Mouse (Mus musculus) heart, embryonic 15.5 days (tissue): ENCODE results near the gene Best2. TPM values are rescaled to one million over a fixed set of nuclear protein-coding genes. Genes with fewer than 3 reads are reported as not detected.

ENCODE experiments used
- ATAC-seq: fragments of 200-750 bp; cut with Nextera tagmentation; replicated peaks from 2 replicates; pipeline ENCODE4 v1.8.0; 2017; ENCODE audit warnings: low read depth, moderate TSS enrichment; ENCODE audit not compliant: insufficient number of reproducible peaks, insufficient read depth, low FRiP score
- H3K27ac ChIP-seq: fragments of 300-500 bp; sonication (generic); 2 replicates; pipeline ENCODE4 v1.5.1; 2015; ENCODE audit warnings: mild to moderate bottlenecking, inconsistent platforms
- H3K27me3 ChIP-seq: fragments of 300-500 bp; sonication (generic); 2 replicates; pipeline ENCODE4 v1.6.1; 2015; ENCODE audit warnings: inconsistent platforms
- H3K36me3 ChIP-seq: fragments of 300-500 bp; sonication (generic); 2 replicates; pipeline ENCODE4 v1.6.1; 2015; ENCODE audit warnings: mild to moderate bottlenecking, inconsistent platforms
- H3K4me1 ChIP-seq: fragments of 300-500 bp; sonication (generic); replicated peaks from 2 replicates; pipeline ENCODE4 v1.6.1; 2015; ENCODE audit warnings: inconsistent platforms
- H3K4me2 ChIP-seq: fragments of 300-500 bp; sonication (generic); 2 replicates; pipeline ENCODE4 v1.6.1; 2015; ENCODE audit warnings: inconsistent platforms, mild to moderate bottlenecking, moderate library complexity
- H3K4me3 ChIP-seq: fragments of 300-500 bp; sonication (generic); 2 replicates; pipeline ENCODE4 v1.5.1; 2015; ENCODE audit warnings: mild to moderate bottlenecking, inconsistent platforms
- H3K9ac ChIP-seq: fragments of 300-500 bp; sonication (generic); 2 replicates; pipeline ENCODE4 v1.6.1; 2015; ENCODE audit warnings: mild to moderate bottlenecking, inconsistent platforms
- H3K9me3 ChIP-seq: fragments of 300-500 bp; sonication (generic); replicated peaks from 2 replicates; pipeline ENCODE4 v1.6.1; 2016; ENCODE audit warnings: inconsistent platforms
- WGBS: fragments of 180-500 bp; shearing (Covaris S2); methylation state at CpG from one replicate; pipeline ENCODE4 v1.1.7; 2015; ENCODE audit warnings: mixed read lengths; 5-methylcytosine and 5-hydroxymethylcytosine counted together
- polyA plus RNA-seq: library from polyadenylated mRNA; unstranded; fragments of >200 nt; fragmentation: Nextera tagmentation; extraction: Ambion mirVana; gene quantifications from 2 replicates; pipeline ENCODE4 v1.2.1, GENCODE M21; 2015

The Best2 gene
- polyA plus RNA-seq, 1 experiment from 2014 or later, result not detected

GRCm38 (mm10) chr8:84990349-84990748 is 24.0 kb downstream of the Best2 start, which contains the start of gene Hook2:
TSS of gene Hook2 (plus strand) at chr8:84990603.
- peak; percentile 87 for ATAC-seq
- 1% methylated on average over 28 of the region's 28 CpGs for WGBS

GRCm38 (mm10) chr8:84989810-84990209 is 24.5 kb downstream of the Best2 start:
- H3K27ac ChIP-seq, result peak overlapping the region; percentile 58
- H3K27me3 ChIP-seq, result peaks cover 6% of the 10 kb centered on the region
- peak overlapping the region; percentile 63 for H3K4me3 ChIP-seq
- H3K9me3 ChIP-seq, result no peaks in the 10 kb centered on the region
- under 1% methylated on average over 15 of the region's 15 CpGs for WGBS
- H3K36me3 ChIP-seq, result no peaks in the 10 kb centered on the region
- peak overlapping the region; percentile 91 for H3K4me2 ChIP-seq
- peak overlapping the region; percentile 55 for H3K9ac ChIP-seq
- peak; percentile 54 for ATAC-seq
- H3K4me1 ChIP-seq, result peaks cover 30% of the 10 kb centered on the region

More at GRCm38 (mm10) chr8:84990349-84990748, 24.0 kb downstream of the Best2 start, which contains the start of gene Hook2:
- Histone ChIP-seq H3K4me2 (peak within 1 kb of the TSS; percentile 91), H3K4me1 (peaks cover 25% of the 10 kb centered on the region), H3K36me3 (no peaks in the 10 kb centered on the region), H3K9ac (peak within 1 kb of the TSS; percentile 61), H3K9me3 (no peaks in the 10 kb centered on the region), H3K27me3 (peaks cover 11% of the 10 kb centered on the region), H3K4me3 (peak within 1 kb of the TSS; percentile 63), H3K27ac (peak within 1 kb of the TSS; percentile 58)

DNA sequence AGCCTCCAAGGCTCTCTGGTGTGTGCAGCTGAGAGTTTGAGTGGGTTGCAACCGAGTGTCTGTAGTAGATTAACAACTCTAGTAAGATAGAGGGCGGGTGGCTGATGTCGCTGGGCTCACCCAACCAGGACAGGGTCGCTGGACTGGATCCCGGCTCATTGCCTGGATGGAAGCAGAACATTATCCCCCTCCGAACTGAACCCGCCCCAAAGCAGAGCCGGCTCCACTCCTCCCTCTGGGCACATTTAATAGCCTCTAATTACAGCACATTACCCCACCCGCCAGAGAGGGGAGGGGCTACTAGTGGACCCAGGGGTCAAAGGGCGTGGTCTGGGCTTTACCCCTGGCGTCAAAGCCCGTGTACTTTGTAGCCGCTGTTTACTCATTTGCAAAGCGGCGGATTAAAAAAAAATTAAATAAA is 25.0 kb downstream of the Best2 start:
- ATAC-seq, result no peak
- H3K9me3 ChIP-seq, result no peaks in the 10 kb centered on the region
- WGBS, result 15% methylated on average over 15 of the region's 15 CpGs
- 0 out of 2 replicates have a peak, but pooled peaks cover 2% of the 10 kb centered on the region for H3K27me3 ChIP-seq
- H3K27ac ChIP-seq, result 0 out of 2 replicates have a peak overlapping the region, but pooled peaks have one; percentile 15
- H3K4me1 ChIP-seq, result peaks cover 35% of the 10 kb centered on the region
- peak overlapping the region; percentile 91 for H3K4me2 ChIP-seq
- 0 out of 2 replicates have a peak overlapping the region, but pooled peaks have one; percentile 63 for H3K4me3 ChIP-seq
- no peak overlapping the region; the same call in 1 of the 2 replicates for H3K9ac ChIP-seq
- H3K36me3 ChIP-seq, result no peaks in the 10 kb centered on the region

DNA sequence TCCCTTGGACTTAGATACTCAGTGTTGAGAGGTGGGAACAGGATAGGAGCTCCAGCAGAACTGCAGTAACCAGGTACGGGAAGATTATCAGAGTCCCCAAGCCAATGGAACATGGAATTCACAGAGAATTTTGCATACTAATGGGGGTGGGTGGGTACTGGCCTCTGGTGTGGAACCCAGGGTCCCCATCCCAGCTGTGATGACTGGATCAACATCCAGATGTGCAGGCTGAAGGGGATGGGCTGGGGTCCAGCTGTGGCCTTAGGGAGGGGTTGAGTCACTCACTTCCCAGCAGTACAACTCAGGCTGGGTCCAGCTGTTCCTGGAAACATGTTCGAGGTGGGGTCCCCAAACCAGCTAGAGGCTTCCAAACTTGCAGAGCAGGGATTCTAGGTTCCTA is 26.4 kb downstream of the Best2 start:
- no peak overlapping the region for H3K9ac ChIP-seq
- ATAC-seq, result no peak
- no peaks in the 10 kb centered on the region for H3K27me3 ChIP-seq
- H3K4me2 ChIP-seq, result no peak overlapping the region
- H3K36me3 ChIP-seq, result no peaks in the 10 kb centered on the region
- H3K4me1 ChIP-seq, result peaks cover 38% of the 10 kb centered on the region
- H3K9me3 ChIP-seq, result no peaks in the 10 kb centered on the region
- H3K4me3 ChIP-seq, result no peak overlapping the region
- WGBS, result 57% methylated on average over 2 of the region's 2 CpGs
- H3K27ac ChIP-seq, result no peak overlapping the region

DNA sequence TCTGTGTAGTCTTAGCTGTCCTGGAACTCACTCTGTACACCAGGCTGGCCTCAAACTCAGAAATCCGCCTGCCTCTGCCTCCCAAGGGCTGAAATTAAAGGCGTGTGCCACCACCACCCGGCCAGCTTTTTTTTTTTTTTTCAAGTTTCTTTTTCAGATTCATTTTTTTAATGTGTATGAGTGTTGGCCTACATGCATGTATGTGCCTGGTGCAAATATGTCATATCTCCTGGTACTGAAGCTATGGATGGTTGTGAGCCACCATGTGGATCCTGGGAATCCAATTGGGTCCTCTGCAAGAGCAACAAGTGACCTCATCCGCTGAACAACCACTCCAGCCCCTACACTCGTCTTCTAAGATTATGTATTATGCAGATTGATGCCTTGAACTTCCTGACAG is 26.9 kb downstream of the Best2 start:
- no peak for ATAC-seq
- Histone ChIP-seq H3K9ac (no peak overlapping the region), H3K4me1 (peaks cover 38% of the 10 kb centered on the region)

GRCm38 (mm10) chr8:84986379-84986945 is 27.9 kb downstream of the Best2 start:
- ATAC-seq, result no peak
- Histone ChIP-seq H3K4me1 (peaks cover 48% of the 10 kb centered on the region), H3K4me3 (peak overlapping the region; percentile 61), H3K4me2 (peak overlapping the region; percentile 99), H3K36me3 (no peaks in the 10 kb centered on the region), H3K9me3 (no peaks in the 10 kb centered on the region), H3K27me3 (no peaks in the 10 kb centered on the region), H3K27ac (peak overlapping the region; percentile 72), H3K9ac (peak overlapping the region; percentile 64; the same call in 1 of the 2 replicates)
- WGBS, result 30% methylated on average over 8 of the region's 8 CpGs

More for the DNA sequence above, 26.9 kb downstream of the Best2 start:
- Histone ChIP-seq H3K9me3 (no peaks in the 10 kb centered on the region), H3K27me3 (no peaks in the 10 kb centered on the region), H3K36me3 (no peaks in the 10 kb centered on the region), H3K4me3 (no peak overlapping the region), H3K4me2 (no peak overlapping the region), H3K27ac (no peak overlapping the region)
- WGBS, result 72% methylated on average over 5 of the region's 5 CpGs

DNA sequence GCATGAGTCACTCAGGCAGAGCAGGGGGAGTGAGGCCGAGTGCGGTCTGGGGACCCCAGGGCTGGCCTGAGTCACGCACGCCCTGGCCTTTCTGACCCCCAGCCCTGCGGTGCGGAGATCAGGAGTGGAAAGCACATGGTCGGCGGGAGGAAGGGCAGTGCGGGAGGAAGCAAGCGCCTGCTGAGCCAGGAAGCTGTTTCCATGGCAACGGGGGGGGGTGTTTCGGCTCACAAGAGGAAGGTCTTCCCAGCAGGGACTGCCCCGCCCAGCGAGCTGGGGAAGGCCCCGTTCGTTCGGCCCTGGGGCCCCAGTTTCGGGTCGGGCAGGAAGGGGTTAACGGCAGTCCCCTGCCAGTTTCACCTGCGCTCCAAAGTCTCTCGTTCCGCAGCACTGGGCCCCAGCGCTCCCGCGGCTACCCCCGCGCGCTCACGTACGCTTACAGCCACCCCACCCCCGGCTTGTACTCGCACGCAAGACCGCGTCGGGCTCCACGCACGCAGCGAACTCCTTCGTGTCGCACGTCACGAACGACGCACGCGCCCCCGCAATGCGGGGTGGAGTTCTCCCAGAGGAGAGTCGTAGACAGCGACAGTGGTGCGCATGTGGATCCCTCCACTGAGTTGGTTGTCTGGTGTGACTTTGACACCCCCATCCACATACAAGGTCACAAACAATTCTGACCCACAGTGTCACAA is 28.5 kb downstream of the Best2 start:
- Histone ChIP-seq H3K9ac (peak overlapping the region; percentile 64), H3K27me3 (no peaks in the 10 kb centered on the region), H3K27ac (peak overlapping the region; percentile 72), H3K36me3 (no peaks in the 10 kb centered on the region), H3K4me2 (peak overlapping the region; percentile 99), H3K4me3 (peak overlapping the region; percentile 61), H3K4me1 (peaks cover 51% of the 10 kb centered on the region), H3K9me3 (no peaks in the 10 kb centered on the region)
- under 1% methylated on average over 53 of the region's 53 CpGs for WGBS
- peak; percentile 15 for ATAC-seq

GRCm38 (mm10) chr8:84985049-84985683 is 29.2 kb downstream of the Best2 start:
- Histone ChIP-seq H3K9me3 (no peaks in the 10 kb centered on the region), H3K4me1 (peaks cover 54% of the 10 kb centered on the region), H3K27me3 (no peaks in the 10 kb centered on the region), H3K4me3 (peak overlapping the region; percentile 61), H3K9ac (peak overlapping the region; percentile 64), H3K36me3 (no peaks in the 10 kb centered on the region), H3K4me2 (peak overlapping the region; percentile 99), H3K27ac (peak overlapping the region; percentile 72)
- WGBS, result 2% methylated on average over 23 of the region's 23 CpGs
- ATAC-seq, result no peak

DNA sequence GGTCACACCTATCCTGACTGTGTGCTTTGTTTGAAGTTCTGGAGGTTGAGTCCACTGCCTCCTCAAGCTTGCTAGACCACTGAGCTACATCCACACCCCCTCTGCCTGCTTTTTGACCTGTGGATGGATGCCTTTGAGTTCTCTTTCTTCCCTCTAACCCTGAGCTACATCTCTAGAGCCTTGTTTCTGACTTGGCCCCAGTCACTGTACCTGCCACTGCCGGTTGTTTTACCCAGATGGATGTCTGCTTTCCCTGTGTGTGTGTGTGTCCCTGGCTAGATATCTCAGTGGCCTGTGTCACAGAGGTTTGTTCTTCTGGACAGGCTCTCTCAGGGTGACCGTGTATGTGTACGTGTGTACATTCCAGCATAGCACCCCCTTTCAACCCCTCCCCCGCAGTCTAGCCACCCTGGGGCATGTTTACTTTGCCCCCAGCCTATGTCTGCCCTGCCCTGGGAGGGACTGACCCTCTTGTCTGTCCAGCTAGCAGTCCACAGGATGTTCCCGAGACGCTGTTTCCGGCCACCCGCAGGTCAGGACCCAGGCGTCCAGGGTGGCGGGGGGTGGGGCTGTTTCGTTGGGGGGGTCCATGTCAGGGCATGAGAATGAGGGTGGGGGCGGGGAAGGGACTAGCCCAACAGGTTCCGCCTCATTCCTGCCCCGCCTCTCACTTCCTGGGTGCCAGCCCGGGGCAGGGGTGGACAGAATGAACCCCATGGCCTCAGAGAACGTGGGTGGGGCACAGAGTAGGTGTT is 29.9 kb downstream of the Best2 start:
- H3K9me3 ChIP-seq, result no peaks in the 10 kb centered on the region
- no peak overlapping the region for H3K9ac ChIP-seq
- peaks cover 58% of the 10 kb centered on the region for H3K4me1 ChIP-seq
- peak overlapping the region; percentile 99 for H3K4me2 ChIP-seq
- H3K36me3 ChIP-seq, result no peaks in the 10 kb centered on the region
- WGBS, result 11% methylated on average over 16 of the region's 16 CpGs
- H3K27me3 ChIP-seq, result no peaks in the 10 kb centered on the region
- H3K27ac ChIP-seq, result peak overlapping the region; percentile 72
- H3K4me3 ChIP-seq, result peak overlapping the region; percentile 61; the same call in 1 of the 2 replicates
- ATAC-seq, result no peak

GRCm38 (mm10) chr8:84982499-84983011 is 31.8 kb downstream of the Best2 start:
- Histone ChIP-seq H3K4me2 (no peak overlapping the region), H3K9ac (no peak overlapping the region), H3K27me3 (no peaks in the 10 kb centered on the region), H3K4me1 (peaks cover 70% of the 10 kb centered on the region), H3K9me3 (no peaks in the 10 kb centered on the region), H3K4me3 (no peak overlapping the region), H3K27ac (no peak overlapping the region), H3K36me3 (no peaks in the 10 kb centered on the region)
- ATAC-seq, result no peak
- WGBS, result 55% methylated on average over 3 of the region's 3 CpGs
